ENCODE assay signal across 8 mouse cellular contexts in the genomic region with DNA sequence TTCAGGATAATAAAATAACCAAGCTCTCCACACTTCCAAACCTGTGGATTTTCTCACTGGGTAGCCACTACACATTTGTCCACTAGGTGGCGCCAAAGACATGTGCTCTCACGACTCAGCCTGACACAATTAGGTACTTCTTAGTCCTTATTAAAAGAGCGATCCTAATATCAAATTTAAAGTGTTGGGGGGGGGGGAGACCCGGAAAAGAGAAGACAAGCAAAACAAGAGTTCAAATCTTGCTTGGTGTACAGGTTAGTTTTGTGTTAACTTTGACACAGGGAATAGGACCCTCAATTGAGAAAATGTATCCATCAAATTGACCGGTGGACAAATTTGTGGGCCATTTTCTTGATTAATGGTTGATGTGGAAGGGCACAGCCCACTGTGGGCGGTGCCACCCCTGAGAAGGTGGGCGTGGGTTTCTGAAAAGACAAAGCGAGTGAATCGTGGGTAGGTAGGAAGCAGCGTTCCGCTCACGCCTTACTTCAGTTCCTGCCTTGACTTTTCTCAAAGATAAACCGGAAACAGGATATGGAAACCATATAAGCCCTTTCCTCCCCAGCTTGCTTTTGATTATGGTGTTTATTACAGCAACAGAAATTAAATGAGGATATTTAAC. TPM values are rescaled to one million over a fixed set of nuclear protein-coding genes. Genes with fewer than 3 reads are reported as not detected.
A peak's percentile ranks its signal among the peaks of the same experiment; 100 is the strongest.
DNase-seq lines count a peak whose midpoint lies in the region; ATAC-seq lines count a peak whose summit lies in the region.

No protein-coding gene starts in this region.

- ATAC-seq in kidney, embryonic 15.5 days (replicated peaks; ENCODE audit: low FRiP score) = no peak
- ATAC-seq in limb, embryonic 11.5 days (ENCODE audit: insufficient number of reproducible peaks, low FRiP score, low TSS enrichment, low read depth) = no peak

- no peak overlapping the region for H3K9ac ChIP-seq in kidney, embryonic 15.5 days
- H3K9ac ChIP-seq in limb, embryonic 11.5 days (ENCODE audit: low read length) = no peak overlapping the region

- no peak overlapping the region for H3K27ac ChIP-seq in kidney, embryonic 15.5 days
- no peak overlapping the region for H3K27ac ChIP-seq in limb, embryonic 11.5 days (replicated peaks; ENCODE audit: low read depth, low read length)

- DNase-seq in kidney, adult 11 months = peak; percentile 64
- DNase-seq in brain, embryonic 18.5 days (ENCODE audit: low read depth, low spot score) = peak; percentile 39
- peak; percentile 70 for DNase-seq in forelimb bud, embryonic 11.5 days (ENCODE audit: low read depth, low spot score)
- DNase-seq in kidney, adult 8-10 months = peak; percentile 66 to 90
- DNase-seq in limb, embryonic 11.5 days (ENCODE audit: low spot score) = peak; percentile 86
- peak; percentile 79 to 89 for DNase-seq in natural killer cell, adult 2 months (ENCODE audit: low spot score in 2 of 2)
- DNase-seq in testis, postnatal 14 days (ENCODE audit: low spot score) = peak; percentile 66

- H3K9me3 ChIP-seq in kidney, embryonic 15.5 days (replicated peaks) = no peaks in the 10 kb centered on the region
- H3K9me3 ChIP-seq in limb, embryonic 11.5 days (ENCODE audit: control insufficient read depth, low read length) = no peaks in the 10 kb centered on the region

- no peak overlapping the region for H3K4me2 ChIP-seq in kidney, embryonic 15.5 days
- no peak overlapping the region for H3K4me2 ChIP-seq in limb, embryonic 11.5 days (ENCODE audit: low read depth, severe bottlenecking)

- peaks cover 13% of the 10 kb centered on the region for H3K27me3 ChIP-seq in kidney, embryonic 15.5 days
- peaks cover 3% of the 10 kb centered on the region; the same call in 1 of the 2 replicates for H3K27me3 ChIP-seq in limb, embryonic 11.5 days (ENCODE audit: control insufficient read depth, insufficient read depth, low read length)

- no peak overlapping the region for H3K4me3 ChIP-seq in kidney, embryonic 15.5 days (replicated peaks)
- no peak overlapping the region for H3K4me3 ChIP-seq in limb, embryonic 11.5 days (ENCODE audit: low read depth, low read length)

- H3K36me3 ChIP-seq in kidney, embryonic 15.5 days = no peaks in the 10 kb centered on the region
- no peaks in the 10 kb centered on the region for H3K36me3 ChIP-seq in limb, embryonic 11.5 days (ENCODE audit: control insufficient read depth, insufficient read depth, low read length)

- 0 out of 2 replicates have a peak, but pooled peaks cover 3% of the 10 kb centered on the region for H3K4me1 ChIP-seq in kidney, embryonic 15.5 days
- H3K4me1 ChIP-seq in limb, embryonic 11.5 days (ENCODE audit: control insufficient read depth, insufficient read depth, low read length) = no peaks in the 10 kb centered on the region

- 37% methylated on average over 13 of the region's 13 CpGs for WGBS in kidney, embryonic 15.5 days
- WGBS in limb, embryonic 11.5 days = 42% methylated on average over 13 of the region's 13 CpGs

RNA-seq across cellular contexts. Expression of gene Tap1, which starts 16.4 kb away (rescaled TPM):
- polyA plus RNA-seq in kidney, embryonic 15.5 days (2015; fragmentation: Nextera tagmentation; extraction: Ambion mirVana) = 3.5 and 3.8 TPM in 2 replicates
- polyA plus RNA-seq in limb, embryonic 11.5 days (2014; fragmentation: Nextera tagmentation; extraction: Ambion mirVana) = 2.4 and 3.1 TPM in 2 replicates

RNA-seq across cellular contexts. Expression of gene Psmb9, which starts 16.6 kb away (rescaled TPM):
- 3.0 and 3.2 TPM in 2 replicates for polyA plus RNA-seq in kidney, embryonic 15.5 days (2015; fragmentation: Nextera tagmentation; extraction: Ambion mirVana)
- 0.45 and 2.2 TPM in 2 replicates for polyA plus RNA-seq in limb, embryonic 11.5 days (2014; fragmentation: Nextera tagmentation; extraction: Ambion mirVana)

RNA-seq across cellular contexts. Expression of gene H2-DMb1, which starts 18.1 kb away (rescaled TPM):
- polyA plus RNA-seq in kidney, embryonic 15.5 days (2015; fragmentation: Nextera tagmentation; extraction: Ambion mirVana) = 4.9 and 6.0 TPM in 2 replicates
- polyA plus RNA-seq in limb, embryonic 11.5 days (2014; fragmentation: Nextera tagmentation; extraction: Ambion mirVana) = 0.45 and 0.61 TPM in 2 replicates

RNA-seq across cellular contexts. Expression of gene Psmb8, which starts 26.5 kb away (rescaled TPM):
- 6.0 and 7.1 TPM in 2 replicates for polyA plus RNA-seq in kidney, embryonic 15.5 days (2015; fragmentation: Nextera tagmentation; extraction: Ambion mirVana)
- polyA plus RNA-seq in limb, embryonic 11.5 days (2014; fragmentation: Nextera tagmentation; extraction: Ambion mirVana) = 1.7 and 1.9 TPM in 2 replicates

RNA-seq across cellular contexts. Expression of gene H2-DMb2, which starts 27.9 kb away (rescaled TPM):
- 22.6 and 25.3 TPM in 2 replicates for polyA plus RNA-seq in kidney, embryonic 15.5 days (2015; fragmentation: Nextera tagmentation; extraction: Ambion mirVana)
- 0.23 TPM in 1 of 2 replicates, not detected in the other for polyA plus RNA-seq in limb, embryonic 11.5 days (2014; fragmentation: Nextera tagmentation; extraction: Ambion mirVana)
